Mouse (Mus musculus): ENCODE measurements around the gene Sergef.
"Not testable (repeated sequence)": the region's sequence is repeated elsewhere in the genome, so short reads cannot be mapped to it uniquely, and the experiment has no call there.

Gene Sergef

GRCm38 (mm10) chr7:46572803-46573594 lies 66.6 kb downstream of the Sergef start:
- peak; percentile 81 for DNase-seq

DNA sequence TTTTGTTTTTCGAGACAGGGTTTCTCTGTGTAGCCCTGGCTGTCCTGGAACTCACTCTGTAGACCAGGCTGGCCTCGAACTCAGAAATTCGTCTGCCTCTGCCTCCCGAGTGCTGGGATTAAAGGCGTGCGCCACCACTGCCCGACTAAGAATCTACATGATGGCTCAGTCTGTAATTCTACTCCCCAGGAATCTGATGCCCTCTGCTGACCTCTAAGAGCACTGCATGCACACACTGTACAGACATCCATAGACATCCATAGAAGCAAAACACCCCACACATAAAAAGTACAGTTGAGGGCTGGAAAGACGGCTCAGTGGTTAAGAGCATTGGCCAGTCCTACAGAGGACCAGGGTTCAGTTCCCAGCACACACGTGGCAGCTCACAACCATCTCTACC lies 70.1 kb downstream of the Sergef start:
- DNase-seq = not testable (repeated sequence)

DNA sequence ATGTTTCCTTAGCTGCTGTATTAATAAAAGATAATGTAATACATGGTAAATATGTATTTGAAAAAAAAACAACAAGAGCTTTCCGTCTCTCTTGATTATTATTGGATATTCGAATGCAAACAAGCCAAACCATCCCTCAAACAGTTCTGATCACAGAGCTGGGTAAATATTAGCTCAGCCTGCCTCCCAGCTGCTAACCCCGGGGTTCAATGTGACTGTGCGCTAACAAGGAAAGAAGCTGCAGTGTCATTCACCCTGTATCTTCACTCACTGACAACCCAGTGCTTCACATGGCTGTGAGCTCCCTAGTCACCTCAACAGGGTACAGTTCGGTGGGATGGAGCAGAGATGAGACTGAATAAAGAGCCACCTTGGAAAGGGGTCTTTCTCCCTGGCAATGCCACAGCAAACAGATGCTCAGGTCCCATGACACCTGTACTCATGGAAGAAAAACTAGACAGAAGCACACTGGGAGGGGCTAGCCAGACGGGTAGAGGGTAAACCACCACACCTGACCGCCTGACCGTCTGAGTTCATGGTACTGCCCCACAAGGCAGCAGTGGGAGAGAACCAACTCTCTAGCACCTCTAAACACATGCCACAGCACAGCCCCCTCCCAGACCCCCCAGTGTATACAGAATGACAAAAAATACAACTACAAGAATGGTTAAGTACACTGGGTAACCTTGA lies 73.1 kb downstream of the Sergef start:
- DNase-seq = no peak

DNA sequence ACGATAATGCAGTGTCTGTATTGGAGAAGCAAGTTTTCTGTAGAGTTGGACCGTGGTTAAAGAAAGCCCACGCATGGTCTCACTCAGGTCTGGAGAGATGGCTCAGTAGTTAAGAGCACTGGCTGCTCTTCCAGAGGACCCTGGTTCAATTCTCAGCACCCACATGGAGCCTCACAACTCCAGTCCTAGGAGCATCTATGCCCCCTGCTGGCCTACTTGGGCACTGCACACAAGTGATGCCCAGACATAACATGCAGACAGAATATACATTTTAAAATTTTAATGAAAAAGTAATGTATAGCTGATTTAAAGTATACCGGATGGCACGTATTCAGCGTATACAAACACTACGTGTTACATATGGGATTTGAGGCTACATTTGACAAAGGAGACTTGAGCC lies 74.2 kb downstream of the Sergef start:
- DNase-seq = no peak

- DNase-seq = no peak
Observed at GRCm38 (mm10) chr7:46563801-46564200, 75.8 kb downstream of the Sergef start.

DNA sequence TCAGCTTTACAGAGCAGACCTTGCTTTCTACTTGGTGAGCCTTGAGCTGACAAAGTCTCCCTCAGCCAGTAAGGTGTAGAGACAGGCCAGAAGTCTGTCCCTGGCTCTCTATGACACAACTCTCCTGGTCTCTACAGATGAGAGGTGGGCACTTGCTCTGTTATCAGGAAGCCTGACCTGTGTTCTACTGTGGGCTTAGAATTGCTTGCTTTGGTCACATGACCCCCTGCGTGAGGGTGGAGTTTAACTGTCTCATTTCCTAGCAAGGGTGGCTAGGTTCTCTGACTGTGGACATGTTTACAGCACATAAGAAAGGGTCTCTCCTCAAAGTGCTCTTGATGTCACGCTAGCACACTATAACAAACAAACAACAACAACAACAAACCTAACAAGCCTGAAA lies 79.5 kb downstream of the Sergef start:
- no peak for DNase-seq

GRCm38 (mm10) chr7:46559643-46560042 lies 80.0 kb downstream of the Sergef start:
- DNase-seq = peak; percentile 88

DNA sequence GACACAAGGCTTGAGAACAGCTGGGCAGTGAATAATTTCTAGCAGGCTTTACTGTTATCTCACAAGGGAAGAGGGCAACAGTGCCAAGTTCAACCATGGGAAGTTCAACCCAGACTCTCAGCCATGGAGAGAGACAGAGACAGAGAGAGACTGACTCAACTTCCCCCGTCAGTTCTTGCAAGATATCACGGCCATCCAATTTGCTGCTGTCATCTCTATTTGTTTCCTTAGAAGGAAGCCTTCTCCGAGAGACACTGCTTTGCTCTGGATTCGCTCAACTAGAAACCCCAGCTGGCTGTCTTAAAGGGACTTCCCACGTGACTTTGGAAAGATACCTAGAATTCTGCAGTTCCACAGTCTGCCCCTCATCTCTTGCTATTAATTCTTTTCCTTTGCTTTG lies 80.6 kb downstream of the Sergef start:
- DNase-seq = no peak

DNA sequence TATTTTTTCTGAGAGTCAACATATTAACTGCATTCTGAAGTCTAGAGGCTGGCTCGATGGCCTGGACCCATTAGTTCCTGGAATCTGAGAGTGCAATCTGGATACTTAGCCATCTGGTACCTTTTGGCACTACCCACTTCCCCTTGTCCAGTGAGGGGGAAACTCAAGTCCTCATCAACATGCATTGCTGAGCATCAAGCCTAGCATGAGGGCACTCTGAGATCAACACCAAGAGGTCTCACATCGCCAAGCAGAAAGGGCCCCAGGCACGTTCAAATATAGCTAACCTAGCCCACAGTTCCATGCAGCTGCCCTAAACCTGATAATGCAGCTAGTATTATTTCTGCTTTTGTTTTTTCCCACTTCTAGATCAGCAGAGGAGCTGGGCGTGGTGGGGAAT lies 81.6 kb downstream of the Sergef start:
- DNase-seq = peak; percentile 93

GRCm38 (mm10) chr7:46557387-46557786 lies 82.2 kb downstream of the Sergef start:
- peak; percentile 65 for DNase-seq

GRCm38 (mm10) chr7:46556358-46557118 lies 83.1 kb downstream of the Sergef start:
- no peak for DNase-seq

- DNase-seq = no peak
Observed at GRCm38 (mm10) chr7:46555731-46556130, 83.9 kb downstream of the Sergef start.

GRCm38 (mm10) chr7:46554855-46555254 lies 84.8 kb downstream of the Sergef start:
- DNase-seq = peak; percentile 34

GRCm38 (mm10) chr7:46554003-46554402 lies 85.6 kb downstream of the Sergef start:
- no peak for DNase-seq

DNA sequence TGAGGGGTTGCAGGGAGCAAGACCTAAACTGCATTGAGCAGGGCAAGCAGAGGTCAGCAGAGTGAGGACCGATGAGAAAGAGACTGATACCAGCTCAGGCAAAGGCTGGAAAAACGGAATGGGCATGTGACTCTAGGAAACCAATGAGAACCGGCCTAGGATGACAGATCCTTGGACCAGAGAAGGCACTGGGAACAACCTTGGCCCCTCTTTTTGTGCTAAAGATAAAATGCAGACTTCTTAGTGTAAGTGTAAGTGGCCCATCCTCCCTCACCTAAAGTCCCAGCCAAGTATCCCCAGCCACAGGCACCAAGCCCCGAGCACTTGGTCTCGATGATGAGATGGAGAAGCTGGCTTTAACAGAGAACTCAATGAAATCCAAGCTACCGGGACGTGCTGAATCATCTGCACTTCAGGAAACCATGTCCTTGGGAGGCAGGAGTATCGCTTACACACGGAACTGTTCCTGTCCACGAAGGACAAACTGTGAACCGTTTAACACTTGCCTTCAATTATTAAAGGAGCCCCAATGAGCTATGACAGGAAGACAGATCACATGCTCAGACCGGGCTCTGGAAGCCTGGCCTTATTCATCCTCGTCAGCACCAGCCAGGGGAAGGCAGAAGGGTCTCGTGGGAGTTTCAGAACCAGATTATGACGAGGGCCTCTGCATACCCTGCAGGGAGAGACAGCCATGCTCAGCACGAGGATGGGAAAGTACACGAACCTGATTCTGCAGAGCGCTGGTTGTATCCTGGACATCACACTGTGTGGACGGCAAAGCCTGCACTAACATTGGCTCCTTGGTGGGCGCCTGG lies 87.5 kb downstream of the Sergef start:
- DNase-seq = no peak

DNA sequence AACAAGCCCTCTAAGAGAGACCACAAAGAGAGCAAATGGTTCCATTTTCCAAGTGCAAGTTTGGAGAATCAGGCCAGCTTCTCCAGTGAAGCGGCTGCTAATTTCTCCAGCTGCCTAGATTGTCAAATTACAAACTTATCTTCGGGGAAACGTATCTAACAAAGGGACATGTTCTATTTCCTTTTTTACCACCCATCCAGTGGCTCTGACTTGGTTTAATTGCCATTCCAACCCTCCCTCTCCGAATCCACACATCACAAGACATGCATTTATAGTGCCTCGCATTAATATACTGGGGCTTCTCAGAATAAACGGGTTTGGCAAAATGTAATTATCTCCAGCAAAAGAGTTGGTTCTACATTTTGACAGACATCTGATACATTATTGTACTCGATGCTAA lies 88.4 kb downstream of the Sergef start:
- DNase-seq = no peak

- no peak for DNase-seq
Observed at GRCm38 (mm10) chr7:46548124-46548523, 91.5 kb downstream of the Sergef start.

- no peak for DNase-seq
Observed at GRCm38 (mm10) chr7:46547642-46548041, 92.0 kb downstream of the Sergef start.

- no peak for DNase-seq
Observed at GRCm38 (mm10) chr7:46546539-46546938, 93.1 kb downstream of the Sergef start.

- peak; percentile 97 for DNase-seq
Observed at GRCm38 (mm10) chr7:46544195-46544641, 95.4 kb downstream of the Sergef start.

GRCm38 (mm10) chr7:46542117-46542516 lies 97.5 kb downstream of the Sergef start:
- no peak for DNase-seq

DNA sequence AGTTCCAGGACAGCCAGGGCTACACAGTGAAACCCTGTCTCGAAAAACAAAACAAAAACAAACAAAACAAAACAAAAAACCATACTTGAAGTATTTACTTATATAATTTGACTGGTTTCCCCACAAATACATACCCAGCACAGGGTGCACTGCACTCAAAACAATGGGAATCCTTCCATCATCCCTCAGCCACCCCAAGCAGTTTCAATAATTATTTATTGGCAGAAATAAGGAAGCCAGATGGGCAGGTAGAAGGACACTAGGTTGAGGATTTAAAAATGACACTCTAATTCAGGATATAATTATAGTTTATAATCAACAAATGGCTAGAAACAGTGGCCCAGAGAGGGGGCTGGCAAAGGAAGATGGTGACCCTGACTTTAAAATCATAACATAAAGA lies 99.0 kb downstream of the Sergef start:
- no peak for DNase-seq
